Mouse (Mus musculus) cortical plate, adult 2 months (tissue): ENCODE data around the gene Gal3st2.
"Not testable (repeated sequence)": the region's sequence is repeated elsewhere in the genome, so short reads cannot be mapped to it uniquely, and the experiment has no call there.

Experiments
- CTCF ChIP-seq: fragments of 200-500 bp; IDR thresholded peaks from 2 replicates; pipeline ENCODE4 v1.5.1; 2011; ENCODE audit warnings: mild to moderate bottlenecking, control low read depth, low read length; ENCODE audit not compliant: insufficient read depth; ENCODE audit errors: extremely low read depth
- POLR2A ChIP-seq: fragments of 200-500 bp; IDR thresholded peaks from 2 replicates; pipeline ENCODE4 v1.6.1; 2011; ENCODE audit warnings: mild to moderate bottlenecking, low read length, control low read depth; ENCODE audit not compliant: insufficient read depth; ENCODE audit errors: extremely low read depth

GRCm38 (mm10) chr1:93832754-93833360, 28.2 kb upstream of the Gal3st2 start:
- TF ChIP-seq CTCF, POLR2A: not testable (repeated sequence)
